Mouse (Mus musculus) heart, embryonic 13.5 days (tissue): ENCODE measurements around the gene Ttll5. TPM values are rescaled to one million over a fixed set of nuclear protein-coding genes. Genes with fewer than 3 reads are reported as not detected.

Experiments used
- ATAC-seq: fragments of 200-750 bp; cut with Nextera tagmentation; 2 replicates; pipeline ENCODE4 v1.8.0; 2017; ENCODE audit warnings: moderate TSS enrichment; ENCODE audit not compliant: insufficient number of reproducible peaks, low FRiP score, low TSS enrichment; ENCODE audit errors: extremely low read depth
- H3K27ac ChIP-seq: fragments of 300-500 bp; sonication (generic); replicated peaks from 2 replicates; pipeline ENCODE4 v1.5.1; 2015; ENCODE audit warnings: moderate library complexity, mild to moderate bottlenecking, inconsistent platforms
- H3K27me3 ChIP-seq: fragments of 300-500 bp; sonication (generic); replicated peaks from 2 replicates; pipeline ENCODE4 v1.6.1; 2015; ENCODE audit warnings: mild to moderate bottlenecking, inconsistent platforms
- H3K36me3 ChIP-seq: fragments of 300-500 bp; sonication (generic); 2 replicates; pipeline ENCODE4 v1.6.1; 2015; ENCODE audit warnings: mild to moderate bottlenecking, inconsistent platforms
- H3K4me1 ChIP-seq: fragments of 300-500 bp; sonication (generic); 2 replicates; pipeline ENCODE4 v1.6.1; 2015; ENCODE audit warnings: inconsistent platforms
- H3K4me2 ChIP-seq: fragments of 300-500 bp; sonication (generic); 2 replicates; pipeline ENCODE4 v1.6.1; 2015; ENCODE audit warnings: inconsistent platforms, mild to moderate bottlenecking, moderate library complexity
- H3K4me3 ChIP-seq: fragments of 300-500 bp; sonication (generic); 2 replicates; pipeline ENCODE4 v1.5.1; 2015; ENCODE audit warnings: moderate library complexity, mild to moderate bottlenecking, inconsistent platforms
- H3K9ac ChIP-seq: fragments of 300-500 bp; sonication (generic); 2 replicates; pipeline ENCODE4 v1.6.1; 2015; ENCODE audit warnings: inconsistent platforms, mild to moderate bottlenecking, moderate library complexity
- H3K9me3 ChIP-seq: fragments of 300-500 bp; sonication (generic); 2 replicates; pipeline ENCODE4 v1.6.1; 2016; ENCODE audit warnings: inconsistent platforms
- WGBS: fragments of 180-500 bp; shearing (Covaris S2); methylation state at CpG from one replicate; pipeline ENCODE4 v1.1.7; 2015; ENCODE audit warnings: mixed read lengths; 5-methylcytosine and 5-hydroxymethylcytosine counted together
- polyA plus RNA-seq: library from polyadenylated mRNA; unstranded; fragments of >200 nt; fragmentation: Nextera tagmentation; extraction: Ambion mirVana; gene quantifications from 2 replicates; pipeline ENCODE4 v1.2.1, GENCODE M21; 2015

Gene Ttll5
- polyA plus RNA-seq, 1 experiment from 2014 or later = 10.2 TPM

DNA sequence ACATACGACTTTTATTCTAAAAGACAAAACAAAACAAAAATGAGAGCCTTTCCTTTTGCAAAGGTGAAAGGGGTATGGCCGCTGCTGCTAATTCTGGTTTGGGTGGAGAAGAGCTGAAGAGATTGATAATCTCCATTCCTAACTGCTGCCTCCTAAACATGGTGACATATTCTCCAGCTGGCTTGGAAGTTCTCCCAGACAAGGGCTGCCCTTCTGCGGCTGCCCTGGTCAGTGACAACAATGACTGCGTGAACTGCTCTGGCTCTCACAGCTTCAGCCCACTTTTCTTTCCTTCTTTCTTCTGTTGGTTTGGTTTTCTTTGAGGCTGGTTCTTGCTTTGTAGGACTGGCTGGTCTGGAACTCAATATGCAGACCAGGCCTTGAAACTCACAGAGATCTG is 163.7 kb downstream of the Ttll5 start:
- Histone ChIP-seq H3K36me3 (no peaks in the 10 kb centered on the region), H3K9me3 (no peaks in the 10 kb centered on the region), H3K27ac (0 out of 2 replicates have a peak overlapping the region, but pooled peaks have one; percentile 15), H3K4me3 (no peak overlapping the region), H3K4me1 (peaks cover 40% of the 10 kb centered on the region), H3K27me3 (no peaks in the 10 kb centered on the region), H3K4me2 (no peak overlapping the region), H3K9ac (no peak overlapping the region)
- WGBS = 82% methylated on average over 4 of the region's 4 CpGs
- ATAC-seq = no peak

DNA sequence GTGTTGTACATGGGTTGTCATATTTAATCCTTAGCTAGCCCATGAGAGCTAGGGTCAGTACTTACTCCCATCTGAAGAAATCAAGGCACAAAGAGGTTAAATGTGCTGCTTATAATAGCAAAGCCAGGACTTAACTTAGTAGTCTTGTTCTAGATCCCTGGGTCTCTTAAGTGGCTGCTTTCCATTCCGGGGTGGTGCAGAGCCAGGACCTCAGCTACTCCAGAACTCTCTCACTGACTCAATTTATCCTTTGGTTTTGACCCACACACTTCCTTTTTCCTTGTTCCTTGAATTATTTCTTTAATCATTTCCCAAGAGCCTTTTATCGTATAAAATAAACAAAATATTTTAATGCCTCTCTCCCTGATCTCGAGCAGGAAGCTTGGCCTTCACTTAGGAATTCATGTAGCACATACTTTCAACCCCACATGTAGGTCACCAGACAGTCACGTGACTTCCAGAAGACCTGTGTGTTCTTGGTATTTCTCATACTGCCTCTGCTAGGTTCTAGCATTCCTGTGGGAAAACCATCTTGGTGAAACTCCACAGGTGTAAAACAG is 164.4 kb downstream of the Ttll5 start:
- no peaks in the 10 kb centered on the region for H3K36me3 ChIP-seq
- no peak overlapping the region for H3K4me3 ChIP-seq
- no peak overlapping the region for H3K9ac ChIP-seq
- no peak for ATAC-seq
- H3K9me3 ChIP-seq = no peaks in the 10 kb centered on the region
- H3K4me1 ChIP-seq = peaks cover 40% of the 10 kb centered on the region
- no peaks in the 10 kb centered on the region for H3K27me3 ChIP-seq
- H3K27ac ChIP-seq = 0 out of 2 replicates have a peak overlapping the region, but pooled peaks have one; percentile 15
- H3K4me2 ChIP-seq = no peak overlapping the region
- 66% methylated on average over 4 of the region's 4 CpGs for WGBS

GRCm38 (mm10) chr12:85992013-85992837 is 167.8 kb downstream of the Ttll5 start:
- Histone ChIP-seq H3K27me3 (no peaks in the 10 kb centered on the region), H3K4me3 (no peak overlapping the region), H3K4me1 (peaks cover 15% of the 10 kb centered on the region), H3K4me2 (no peak overlapping the region), H3K9ac (no peak overlapping the region), H3K36me3 (peaks cover 15% of the 10 kb centered on the region), H3K9me3 (no peaks in the 10 kb centered on the region), H3K27ac (no peak overlapping the region)
- no peak for ATAC-seq
- 59% methylated on average over 7 of the region's 7 CpGs for WGBS

GRCm38 (mm10) chr12:85992838-85993234 is 168.4 kb downstream of the Ttll5 start:
- H3K4me2 ChIP-seq = no peak overlapping the region
- H3K27me3 ChIP-seq = no peaks in the 10 kb centered on the region
- peaks cover 12% of the 10 kb centered on the region for H3K4me1 ChIP-seq
- peaks cover 15% of the 10 kb centered on the region for H3K36me3 ChIP-seq
- no peak overlapping the region for H3K9ac ChIP-seq
- ATAC-seq = no peak
- 80% methylated on average over 2 of the region's 2 CpGs for WGBS
- H3K27ac ChIP-seq = no peak overlapping the region
- no peaks in the 10 kb centered on the region for H3K9me3 ChIP-seq
- no peak overlapping the region for H3K4me3 ChIP-seq

DNA sequence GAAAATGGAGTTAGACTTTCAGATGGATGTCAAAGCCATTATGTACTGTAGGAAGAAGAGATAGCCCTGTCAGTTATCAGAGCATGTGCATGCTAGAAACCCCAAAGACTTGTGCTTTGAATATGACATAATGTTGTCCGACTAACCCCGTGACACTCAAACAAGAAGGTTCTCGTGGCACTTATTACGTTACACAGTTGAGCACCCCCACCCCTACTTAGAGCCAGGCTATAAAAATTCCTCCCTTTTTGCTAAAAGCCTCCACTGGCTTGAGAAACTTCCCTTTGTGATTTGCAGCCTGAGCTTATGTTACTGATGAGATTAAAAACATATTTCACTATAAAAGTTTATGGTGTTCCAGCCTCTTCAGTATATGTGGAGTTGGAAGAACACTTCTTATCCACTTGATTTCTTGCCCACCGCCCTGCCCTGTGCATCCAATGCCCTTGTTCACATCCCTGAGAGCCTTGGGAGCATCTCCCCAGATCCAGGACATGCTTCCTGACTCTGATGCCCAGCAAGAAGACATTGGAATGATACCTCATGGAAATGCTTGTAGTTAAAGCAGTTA is 169.4 kb downstream of the Ttll5 start:
- H3K4me1 ChIP-seq = peaks cover 6% of the 10 kb centered on the region; the same call in 1 of the 2 replicates
- no peak for ATAC-seq
- H3K4me3 ChIP-seq = no peak overlapping the region
- no peak overlapping the region for H3K9ac ChIP-seq
- no peaks in the 10 kb centered on the region for H3K27me3 ChIP-seq
- no peaks in the 10 kb centered on the region for H3K9me3 ChIP-seq
- no peak overlapping the region for H3K27ac ChIP-seq
- 79% methylated on average over 5 of the region's 5 CpGs for WGBS
- no peak overlapping the region for H3K4me2 ChIP-seq
- H3K36me3 ChIP-seq = peaks cover 15% of the 10 kb centered on the region

DNA sequence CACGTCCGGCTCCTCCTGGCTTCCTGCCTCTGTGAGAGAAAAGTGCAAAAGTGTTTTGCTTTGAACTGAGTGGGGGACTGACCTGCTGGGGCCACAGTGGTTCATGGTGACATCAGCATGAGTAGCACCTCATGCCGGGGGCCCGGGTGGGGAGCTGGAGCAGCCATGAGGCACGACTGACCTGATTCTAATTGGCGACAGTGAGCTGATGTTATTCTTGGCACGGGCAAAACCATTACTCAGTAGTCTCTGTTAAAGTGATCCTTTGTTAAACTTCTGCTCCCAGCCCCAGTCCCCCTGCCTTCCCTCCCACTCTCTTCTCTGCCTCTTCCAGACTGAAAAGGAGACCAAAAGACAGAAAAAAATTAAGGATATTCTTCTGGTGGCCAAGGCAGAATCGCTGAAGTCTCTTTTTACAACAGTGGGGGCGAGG is 176.2 kb downstream of the Ttll5 start:
- H3K9ac ChIP-seq = peak overlapping the region; percentile 71
- H3K27ac ChIP-seq = peak overlapping the region; percentile 97
- ATAC-seq = peak; percentile 79
- H3K4me1 ChIP-seq = peaks cover 25% of the 10 kb centered on the region
- H3K9me3 ChIP-seq = no peaks in the 10 kb centered on the region
- whole genome bisulfite sequencing = 12% methylated on average over 9 of the region's 9 CpGs
- peak overlapping the region; percentile 33 for H3K4me2 ChIP-seq
- peaks cover 15% of the 10 kb centered on the region for H3K36me3 ChIP-seq
- no peaks in the 10 kb centered on the region for H3K27me3 ChIP-seq
- no peak overlapping the region for H3K4me3 ChIP-seq

DNA sequence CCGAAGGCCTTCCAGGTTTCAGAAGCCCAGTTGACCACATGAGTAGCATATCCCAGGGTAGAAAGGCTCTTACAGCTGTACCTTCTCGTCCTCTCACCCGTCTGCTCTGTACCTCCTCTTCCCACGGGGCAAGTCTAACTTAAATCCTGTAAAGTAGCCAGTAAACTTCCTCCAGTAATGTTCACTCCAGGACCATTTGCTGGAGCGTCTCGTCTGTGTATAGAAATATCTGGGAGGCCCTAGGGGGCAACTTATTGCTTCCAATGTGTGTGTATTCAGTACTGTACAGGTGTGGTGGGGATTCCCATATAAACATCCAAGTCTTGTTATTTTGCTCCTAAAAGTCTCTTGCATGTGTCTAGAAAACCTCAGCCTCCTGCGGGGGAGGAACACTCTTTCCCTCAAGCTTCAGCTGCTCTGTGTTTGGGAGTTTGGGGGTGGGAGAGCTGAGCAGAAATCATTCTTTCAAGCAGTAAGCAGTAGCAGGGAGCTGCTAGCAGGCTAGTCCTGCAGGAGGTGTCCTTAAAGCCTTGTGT is 176.7 kb downstream of the Ttll5 start:
- Histone ChIP-seq H3K36me3 (peaks cover 11% of the 10 kb centered on the region), H3K27ac (peak overlapping the region; percentile 97), H3K4me2 (peak overlapping the region; percentile 33), H3K27me3 (no peaks in the 10 kb centered on the region), H3K9ac (peak overlapping the region; percentile 71), H3K9me3 (no peaks in the 10 kb centered on the region), H3K4me3 (no peak overlapping the region), H3K4me1 (peaks cover 25% of the 10 kb centered on the region)
- WGBS = 29% methylated on average over 7 of the region's 7 CpGs
- ATAC-seq = no peak

GRCm38 (mm10) chr12:86004627-86005026 is 180.2 kb downstream of the Ttll5 start:
- Histone ChIP-seq H3K4me1 (peaks cover 48% of the 10 kb centered on the region), H3K4me3 (no peak overlapping the region), H3K36me3 (no peaks in the 10 kb centered on the region), H3K4me2 (no peak overlapping the region), H3K27me3 (no peaks in the 10 kb centered on the region), H3K9me3 (no peaks in the 10 kb centered on the region), H3K9ac (no peak overlapping the region), H3K27ac (no peak overlapping the region)
- no peak for ATAC-seq
- 97% methylated on average over 3 of the region's 3 CpGs for WGBS

DNA sequence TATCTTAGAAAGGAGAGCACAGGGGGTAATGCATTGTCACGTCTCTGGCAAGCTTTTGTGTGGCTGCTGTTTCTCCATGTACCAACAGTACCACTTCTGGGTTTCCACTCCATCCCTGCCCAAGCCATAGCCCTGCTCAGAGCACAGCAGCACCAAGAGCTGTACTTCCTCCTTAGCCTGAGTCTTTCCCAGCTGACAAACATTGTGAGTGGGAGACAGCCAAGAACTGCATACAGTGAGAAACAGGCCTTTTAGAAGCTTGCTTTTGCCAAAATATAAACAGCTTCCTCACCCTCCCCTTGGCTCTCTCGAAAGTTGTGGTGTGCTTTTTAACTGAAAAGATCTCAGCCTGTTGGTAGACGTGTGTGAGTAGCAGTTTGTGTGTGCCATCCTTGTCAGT is 182.9 kb downstream of the Ttll5 start:
- H3K27me3 ChIP-seq = no peaks in the 10 kb centered on the region
- WGBS = 55% methylated on average over 3 of the region's 3 CpGs
- peak overlapping the region; percentile 29; the same call in 1 of the 2 replicates for H3K9ac ChIP-seq
- peak overlapping the region; percentile 70 for H3K27ac ChIP-seq
- peaks cover 27% of the 10 kb centered on the region for H3K4me1 ChIP-seq
- H3K4me3 ChIP-seq = no peak overlapping the region
- H3K9me3 ChIP-seq = no peaks in the 10 kb centered on the region
- no peaks in the 10 kb centered on the region for H3K36me3 ChIP-seq
- no peak overlapping the region for H3K4me2 ChIP-seq
- ATAC-seq = no peak

GRCm38 (mm10) chr12:86010656-86011055 is 186.2 kb downstream of the Ttll5 start:
- peaks cover 32% of the 10 kb centered on the region for H3K4me1 ChIP-seq
- H3K9me3 ChIP-seq = no peaks in the 10 kb centered on the region
- 73% methylated on average over 5 of the region's 5 CpGs for WGBS
- peaks cover 16% of the 10 kb centered on the region; the same call in 1 of the 2 replicates for H3K36me3 ChIP-seq
- no peak overlapping the region for H3K4me2 ChIP-seq
- H3K9ac ChIP-seq = no peak overlapping the region
- no peak overlapping the region for H3K27ac ChIP-seq
- no peaks in the 10 kb centered on the region for H3K27me3 ChIP-seq
- ATAC-seq = no peak
- no peak overlapping the region for H3K4me3 ChIP-seq

DNA sequence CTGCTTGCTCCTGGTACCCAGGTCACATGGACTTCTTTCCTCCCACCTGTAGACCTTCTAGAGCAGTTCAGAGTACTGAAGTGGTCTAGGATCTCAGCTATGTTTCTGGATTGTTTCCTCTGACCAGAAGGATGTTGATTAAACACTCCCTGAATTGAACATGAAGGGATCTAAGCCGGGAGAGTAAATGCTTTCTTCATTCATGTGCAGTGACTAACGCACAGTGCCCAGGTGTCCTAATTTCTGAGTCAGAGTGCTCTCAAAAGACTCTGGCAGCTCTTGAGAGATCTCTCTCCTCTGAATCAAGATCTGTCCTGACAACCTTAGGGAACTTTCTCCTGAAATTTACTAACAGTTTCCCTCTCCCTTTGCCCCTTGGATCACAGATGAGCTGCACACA is 187.7 kb downstream of the Ttll5 start:
- no peak overlapping the region for H3K4me2 ChIP-seq
- peaks cover 16% of the 10 kb centered on the region; the same call in 1 of the 2 replicates for H3K36me3 ChIP-seq
- no peak overlapping the region for H3K4me3 ChIP-seq
- peaks cover 27% of the 10 kb centered on the region for H3K4me1 ChIP-seq
- WGBS = 86% methylated on average over 2 of the region's 2 CpGs
- H3K9ac ChIP-seq = no peak overlapping the region
- no peaks in the 10 kb centered on the region for H3K9me3 ChIP-seq
- no peak for ATAC-seq
- H3K27ac ChIP-seq = no peak overlapping the region
- H3K27me3 ChIP-seq = no peaks in the 10 kb centered on the region
